Mouse (Mus musculus): ENCODE results near the gene Lypd6b.

DNA sequence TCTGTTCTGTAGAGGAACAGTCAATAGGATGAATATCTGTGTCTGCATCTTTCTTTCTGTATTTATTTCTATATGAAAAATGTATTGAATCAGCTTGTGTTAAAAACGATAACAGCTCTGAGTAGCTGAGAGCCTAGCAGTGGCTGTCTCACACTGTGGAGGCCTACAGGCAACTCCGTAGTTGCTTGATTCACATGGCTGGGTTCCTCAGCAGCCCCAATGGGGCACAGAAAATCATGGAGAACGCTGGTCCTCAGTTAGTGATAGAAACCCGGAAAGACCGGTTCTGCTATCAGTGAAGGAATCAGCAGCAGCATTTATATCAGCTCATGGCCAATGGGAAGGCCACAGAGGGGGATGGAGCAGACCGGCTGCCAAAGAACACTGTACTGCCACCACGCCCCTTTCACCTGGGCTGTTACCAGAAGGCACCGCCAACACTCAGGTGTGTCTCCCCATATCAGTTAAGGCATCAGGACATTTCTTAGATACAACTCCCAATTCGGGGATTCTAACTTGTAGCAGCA lies 44.9 kb downstream of the Lypd6b start:
- TF ChIP-seq CTCF (IDR thresholded peaks at IDR 0.05; ENCODE audit: low read depth, low read length) (no peak), POLR2A (IDR thresholded peaks at IDR 0.05; ENCODE audit: extremely low read depth, insufficient read depth, low read length) (no peak)
